In the genomic region with DNA sequence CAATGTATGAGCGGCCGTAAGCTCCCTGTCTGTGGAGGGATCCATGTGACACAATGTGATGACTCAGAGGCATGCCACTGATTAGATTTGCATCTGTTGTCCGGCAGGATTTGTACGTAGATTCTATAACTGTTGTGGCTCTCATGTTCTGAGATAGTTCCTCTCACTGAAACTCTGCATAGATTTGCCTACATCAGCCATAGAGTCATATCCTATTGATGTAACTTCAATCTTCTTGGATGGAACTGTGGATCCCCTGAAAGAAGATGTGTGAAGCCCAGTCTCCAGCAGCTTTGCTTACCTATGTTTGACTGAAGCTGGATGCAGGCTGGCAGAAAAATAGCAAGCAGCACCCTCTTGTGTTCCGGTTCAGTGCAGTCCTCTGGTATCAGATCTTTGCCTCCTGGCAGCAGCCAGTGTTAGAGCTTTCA, we compare ENCODE assay signal across 9 mouse cellular contexts. TPM values are rescaled to one million over a fixed set of nuclear protein-coding genes. Genes with fewer than 3 reads are reported as not detected.
DNase-seq lines count a peak whose midpoint lies in the region; TF ChIP-seq lines count a peak whose summit lies in the region.
"Had no signal": no experiment of that assay in that cellular context is flagged by ENCODE, and none has a peak within 500 bp of the region (broad histone marks: within the 10 kb centered on the region; RNA-seq: fewer than 3 reads in every experiment).

No protein-coding gene starts in this region.

- no peak overlapping the region for H3K9ac ChIP-seq in MEL (ENCODE audit: control insufficient read depth, low read depth, low read length, poor library complexity, severe bottlenecking)
- H3K9ac ChIP-seq: embryonic facial prominence, embryonic 13.5 days; lung, embryonic 15.5 days had no signal

- H3K4me3 ChIP-seq in MEL (ENCODE audit: control insufficient read depth in 1 of 2, insufficient read depth in 1 of 2, low read depth in 2 of 2, low read length in 2 of 2): no peak overlapping the region
- H3K4me3 ChIP-seq: embryonic facial prominence, embryonic 13.5 days; lung, embryonic 15.5 days had no signal

- peaks cover 0 to 26% of the 10 kb centered on the region in 2 experiments; a peak in 2 of 4 replicates for H3K36me3 ChIP-seq in MEL (ENCODE audit: control insufficient read depth in 1 of 2, insufficient read depth in 2 of 2, low read length in 2 of 2)
- H3K36me3 ChIP-seq: embryonic facial prominence, embryonic 13.5 days; lung, embryonic 15.5 days had no signal

- H3K27ac ChIP-seq in MEL (ENCODE audit: control insufficient read depth, low read depth, low read length): peak overlapping the region; percentile 8; the same call in 1 of the 2 replicates
- H3K27ac ChIP-seq: embryonic facial prominence, embryonic 13.5 days; lung, embryonic 15.5 days had no signal

- TF ChIP-seq CTCF in MEL (IDR thresholded peaks at IDR 0.05 in 2 of 3, conservative IDR thresholded peaks at IDR 0.05 in 1 of 3; ENCODE audit: control insufficient read depth in 1 of 3, insufficient read depth in 1 of 3, low read depth in 2 of 3, low read length in 3 of 3, poor library complexity in 1 of 3, severe bottlenecking in 1 of 3): peak in 1 of 3 experiments; percentile 31; a peak in 1 of 6 replicates

- no peaks in the 10 kb centered on the region; a peak in 1 of 4 replicates for H3K27me3 ChIP-seq in MEL (ENCODE audit: control insufficient read depth in 1 of 2, insufficient read depth in 2 of 2, low read length in 2 of 2)
- H3K27me3 ChIP-seq: embryonic facial prominence, embryonic 13.5 days; lung, embryonic 15.5 days had no signal

- peak; percentile 53 to 60; a peak in 3 of 4 replicates for TF ChIP-seq EP300 in MEL (IDR thresholded peaks at IDR 0.05; ENCODE audit: low read depth in 1 of 2, low read length in 2 of 2)

- TF ChIP-seq RAD21 in MEL (IDR thresholded peaks at IDR 0.05; ENCODE audit: low read depth, low read length): peak; percentile 20

- peak; percentile 3 for DNase-seq in kidney, postnatal 14 days
- no peak for DNase-seq in kidney, adult 9 months
- DNase-seq in MEL (ENCODE audit: low read depth, low spot score): no peak
- DNase-seq in frontal cortex, postnatal 36 days (ENCODE audit: low spot score in 2 of 2): peak; percentile 32 to 60
- DNase-seq in natural killer cell, adult 2 months (ENCODE audit: low spot score in 2 of 2): peak; percentile 38 to 59
- no peak for DNase-seq in thymus, adult 18-20 months
- no peak for DNase-seq in embryo, embryonic 10 days (ENCODE audit: low spot score)

- TF ChIP-seq POLR2A in MEL (IDR thresholded peaks at IDR 0.05; ENCODE audit: control insufficient read depth in 1 of 2, insufficient read depth in 1 of 2, low read depth in 1 of 2, low read length in 2 of 2, poor library complexity in 1 of 2): no peak

- peaks cover 17 to 21% of the 10 kb centered on the region in 2 experiments for H3K4me1 ChIP-seq in MEL (ENCODE audit: control insufficient read depth in 1 of 2, insufficient read depth in 2 of 2, low read length in 2 of 2)
- H3K4me1 ChIP-seq: embryonic facial prominence, embryonic 13.5 days; lung, embryonic 15.5 days had no signal

- H3K9me3 ChIP-seq in MEL (replicated peaks; ENCODE audit: insufficient read depth, low read length): no peaks in the 10 kb centered on the region
- H3K9me3 ChIP-seq: embryonic facial prominence, embryonic 13.5 days; lung, embryonic 15.5 days had no signal

- H3K79me2 ChIP-seq in MEL (ENCODE audit: control insufficient read depth, insufficient read depth, low read length, poor library complexity): no peaks in the 10 kb centered on the region

TF ChIP-seq in MEL, 35 proteins besides CTCF, POLR2A, EP300 and RAD21:
- no peak for TF ChIP-seq ZMIZ1 (IDR thresholded peaks at IDR 0.05; ENCODE audit: low read depth, low read length)
- TF ChIP-seq MXI1 (IDR thresholded peaks at IDR 0.05; ENCODE audit: low read depth, low read length): peak; percentile 58
- TF ChIP-seq BHLHE40 (IDR thresholded peaks at IDR 0.05; ENCODE audit: borderline replicate concordance, low read depth, low read length): peak; percentile 43; the same call in 1 of the 2 replicates
- peak; percentile 71 for TF ChIP-seq GATA1 (IDR thresholded peaks at IDR 0.05; ENCODE audit: low read depth, low read length)
- TF ChIP-seq NELFE (IDR thresholded peaks at IDR 0.05; ENCODE audit: low read depth, low read length): no peak
- TF ChIP-seq ZKSCAN1 (IDR thresholded peaks at IDR 0.05; ENCODE audit: low read depth, low read length): no peak
- TF ChIP-seq USF1 (IDR thresholded peaks at IDR 0.05; ENCODE audit: low read depth, low read length): peak; percentile 48
- TF ChIP-seq NRF1 (IDR thresholded peaks at IDR 0.05; ENCODE audit: insufficient read depth, low read depth, low read length, poor library complexity, severe bottlenecking): no peak
- TF ChIP-seq MAZ (IDR thresholded peaks at IDR 0.05; ENCODE audit: low read depth, low read length): no peak
- peak; percentile 68 for TF ChIP-seq ETS1 (IDR thresholded peaks at IDR 0.05; ENCODE audit: low read depth, low read length)
- peak; percentile 65; the same call in 1 of the 2 replicates for TF ChIP-seq JUND (IDR thresholded peaks at IDR 0.05; ENCODE audit: low read depth, low read length)
- no peak for TF ChIP-seq ZC3H11A (IDR thresholded peaks at IDR 0.05; ENCODE audit: low read depth, low read length)
- no peak for TF ChIP-seq CHD2 (IDR thresholded peaks at IDR 0.05; ENCODE audit: low read length)
- peak; percentile 79; the same call in 1 of the 2 replicates for TF ChIP-seq RCOR1 (IDR thresholded peaks at IDR 0.05; ENCODE audit: low read depth, low read length)
- no peak for TF ChIP-seq MAFK (IDR thresholded peaks at IDR 0.05; ENCODE audit: borderline replicate concordance, low read depth, low read length)
- no peak for TF ChIP-seq GABPA (IDR thresholded peaks at IDR 0.05; ENCODE audit: low read depth, low read length)
- TF ChIP-seq MAX (IDR thresholded peaks at IDR 0.05; ENCODE audit: low read length): 0 out of 2 replicates have a peak, but pooled peaks have one; percentile 30
- no peak for TF ChIP-seq MYB (IDR thresholded peaks at IDR 0.05; ENCODE audit: low read depth, low read length)
- no peak for TF ChIP-seq ZNF384 (IDR thresholded peaks at IDR 0.05; ENCODE audit: low read depth, low read length)

RNA-seq across cellular contexts. Expression of gene Slamf7, which starts 5.7 kb away (rescaled TPM):
- not detected in 2 replicates for total RNA-seq in MEL (2012; rRNA removed)
- polyA plus RNA-seq in MEL (2012; ENCODE audit: insufficient read depth in 1 of 2, insufficient read length in 2 of 2, low read depth in 1 of 2, low replicate concordance in 2 of 2, missing spikeins in 1 of 2): not detected
- polyA plus RNA-seq: embryonic facial prominence, embryonic 13.5 days had no signal

RNA-seq across cellular contexts. Expression of gene Cd48, which starts 23.2 kb away (rescaled TPM):
- total RNA-seq in MEL (2012; rRNA removed): 84.6 and 108 TPM in 2 replicates
- 10 to 100 TPM in 1 of 2 experiments, not detected in 1; 64.6 TPM for polyA plus RNA-seq in MEL (2012; ENCODE audit: insufficient read depth in 1 of 2, insufficient read length in 2 of 2, low read depth in 1 of 2, low replicate concordance in 2 of 2, missing spikeins in 1 of 2)

RNA-seq across cellular contexts. Expression of gene Ly9, which starts 51.4 kb away (rescaled TPM):
- total RNA-seq in MEL (2012; rRNA removed): not detected in 2 replicates
- polyA plus RNA-seq in MEL (2012; ENCODE audit: insufficient read depth in 1 of 2, insufficient read length in 2 of 2, low read depth in 1 of 2, low replicate concordance in 2 of 2, missing spikeins in 1 of 2): under 1 TPM in 1 of 2 experiments, not detected in 1; 0.25 TPM

Comparison
In these comparisons a context has a peak if more than half of its experiments do, and no peak if none do; other contexts are left out.
1. DNase-seq: peak in kidney, postnatal 14 days (single experiment), frontal cortex, postnatal 36 days (2 of 2) and natural killer cell, adult 2 months (2 of 2); none in kidney, adult 9 months (single experiment), MEL (single experiment), thymus, adult 18-20 months (0 of 2) and embryo, embryonic 10 days (single experiment).